Mouse (Mus musculus) midbrain, embryonic 12.5 days (tissue): ENCODE measurements around the gene Slmap. TPM values are rescaled to one million over a fixed set of nuclear protein-coding genes. Genes with fewer than 3 reads are reported as not detected.

Source experiments
- polyA plus RNA-seq: library from polyadenylated mRNA; unstranded; fragments of >200 nt; fragmentation: Nextera tagmentation; extraction: Ambion mirVana; gene quantifications from 2 replicates; pipeline ENCODE4 v1.2.1, GENCODE M21; 2016

Slmap gene
- polyA plus RNA-seq, 1 experiment from 2014 or later = 22.1 TPM

Other genes with a start within 250 kb of the Slmap start
- gene Dennd6a, start 38.9 kb upstream of the Slmap start, polyA plus RNA-seq = 27.9 and 31.7 TPM in 2 replicates
- gene Arf4, start 103.1 kb upstream of the Slmap start, polyA plus RNA-seq = 531 and 542 TPM in 2 replicates
- 12.1 and 12.9 TPM in 2 replicates for gene Pde12, start 135.0 kb upstream of the Slmap start, polyA plus RNA-seq
- not detected in 2 replicates for gene Dnah12, start 158.3 kb upstream of the Slmap start, polyA plus RNA-seq